28 mouse cellular contexts compared by ENCODE assay signal in genomic region chr2:11635471-11636137, GRCm38 (mm10). TPM values are rescaled to one million over a fixed set of nuclear protein-coding genes. Genes with fewer than 3 reads are reported as not detected.
A peak's percentile ranks its signal among the peaks of the same experiment; 100 is the strongest.
DNase-seq lines count a peak whose midpoint lies in the region; ATAC-seq and TF ChIP-seq lines count a peak whose summit lies in the region.
"Had no signal": no experiment of that assay in that cellular context is flagged by ENCODE, and none has a peak within 500 bp of the region (broad histone marks: within the 10 kb centered on the region; RNA-seq: fewer than 3 reads in every experiment).

No protein-coding gene starts in this region.

- TF ChIP-seq POLR2A in thymus, adult 2 months (IDR thresholded peaks at IDR 0.05; ENCODE audit: control insufficient read depth, extremely low read depth, insufficient read depth, low read length, poor library complexity) = no peak

- H3K4me2 ChIP-seq in forebrain, embryonic 12.5 days = no peak overlapping the region
- H3K4me2 ChIP-seq: embryonic facial prominence, embryonic 12.5 days; forebrain, embryonic 15.5 days; hindbrain, embryonic 14.5 days; liver, embryonic 15.5 days; midbrain, embryonic 13.5 days had no signal

- H3K9me3 ChIP-seq in forebrain, embryonic 12.5 days = no peaks in the 10 kb centered on the region
- H3K9me3 ChIP-seq: embryonic facial prominence, embryonic 12.5 days; forebrain, embryonic 15.5 days; liver, embryonic 15.5 days; midbrain, embryonic 13.5 days had no signal

- 7% methylated on average over 5 of the region's 5 CpGs for WGBS in thymus, adult 2 months
- WGBS in forebrain, embryonic 12.5 days = 94% methylated on average over 5 of the region's 5 CpGs

- H3K27me3 ChIP-seq in thymus, adult 2 months (ENCODE audit: control insufficient read depth, insufficient read depth, low read length) = no peaks in the 10 kb centered on the region
- H3K27me3 ChIP-seq in forebrain, embryonic 12.5 days = no peaks in the 10 kb centered on the region
- H3K27me3 ChIP-seq: embryonic facial prominence, embryonic 12.5 days; forebrain, embryonic 15.5 days; liver, embryonic 15.5 days; midbrain, embryonic 13.5 days had no signal

- H3K9ac ChIP-seq in forebrain, embryonic 12.5 days = no peak overlapping the region
- H3K9ac ChIP-seq: embryonic facial prominence, embryonic 12.5 days; forebrain, embryonic 15.5 days; hindbrain, embryonic 14.5 days; liver, embryonic 15.5 days; midbrain, embryonic 13.5 days had no signal

- 0 out of 2 replicates have a peak, but pooled peaks have one; percentile 15 for ATAC-seq in granulocyte monocyte progenitor cell, adult 5-6 weeks (replicated peaks; ENCODE audit: poor library complexity, severe bottlenecking)
- ATAC-seq in forebrain, embryonic 12.5 days (ENCODE audit: low FRiP score) = no peak
- ATAC-seq: forebrain, embryonic 15.5 days; intestine, embryonic 16.5 days; lung, postnatal 0 days; midbrain, embryonic 13.5 days had no signal

- no peak overlapping the region for H3K4me3 ChIP-seq in thymus, adult 2 months (ENCODE audit: control insufficient read depth, insufficient read depth, low read length)
- H3K4me3 ChIP-seq in forebrain, embryonic 12.5 days (replicated peaks) = no peak overlapping the region
- H3K4me3 ChIP-seq: embryonic facial prominence, embryonic 12.5 days; erythroblast, embryonic 14.5 days; forebrain, embryonic 15.5 days; liver, embryonic 15.5 days; midbrain, embryonic 13.5 days had no signal

- no peak for TF ChIP-seq CTCF in thymus, adult 2 months (IDR thresholded peaks at IDR 0.05; ENCODE audit: borderline replicate concordance, control insufficient read depth, extremely low read depth, insufficient read depth, low read length, poor library complexity)

- H3K4me1 ChIP-seq in thymus, adult 2 months (replicated peaks; ENCODE audit: control insufficient read depth, insufficient read depth, low read length) = peaks cover 23% of the 10 kb centered on the region
- no peaks in the 10 kb centered on the region for H3K4me1 ChIP-seq in forebrain, embryonic 12.5 days
- H3K4me1 ChIP-seq: embryonic facial prominence, embryonic 12.5 days; forebrain, embryonic 15.5 days; liver, embryonic 15.5 days; midbrain, embryonic 13.5 days had no signal

- peak; percentile 55 to 66 for DNase-seq in spleen, postnatal 36 days (ENCODE audit: low spot score in 2 of 2)
- no peak for DNase-seq in spleen, adult 12 weeks (ENCODE audit: low spot score)
- DNase-seq in thymus, adult 2 months = peak; percentile 52
- DNase-seq in cerebellum, postnatal 4 days (ENCODE audit: low spot score in 2 of 2) = no peak
- no peak for DNase-seq in kidney, adult 9 months
- DNase-seq in left cerebral cortex, postnatal 25 days (ENCODE audit: low spot score in 2 of 2) = no peak
- DNase-seq: cerebellum, adult 8-10 months; gastrocnemius, postnatal 25 days; heart, postnatal 10 days; kidney, postnatal 10 days had no signal

- H3K36me3 ChIP-seq in thymus, adult 2 months (ENCODE audit: control insufficient read depth, insufficient read depth, low read length) = no peaks in the 10 kb centered on the region
- H3K36me3 ChIP-seq in forebrain, embryonic 12.5 days (replicated peaks) = no peaks in the 10 kb centered on the region
- H3K36me3 ChIP-seq: embryonic facial prominence, embryonic 12.5 days; forebrain, embryonic 15.5 days; liver, embryonic 15.5 days; midbrain, embryonic 13.5 days had no signal

- intact Hi-C loops in left cerebral cortex, postnatal 25 days (cut with DNase I) = loop anchor here (10.0 kb wide), 1 partner anchor 459 kb away; no protein-coding TSS in a partner anchor

- peak overlapping the region; percentile 95 for H3K27ac ChIP-seq in thymus, adult 2 months (ENCODE audit: control insufficient read depth, insufficient read depth, low read length)
- H3K27ac ChIP-seq in forebrain, embryonic 12.5 days = no peak overlapping the region
- H3K27ac ChIP-seq: embryonic facial prominence, embryonic 12.5 days; forebrain, embryonic 15.5 days; hindbrain, embryonic 14.5 days; liver, embryonic 15.5 days; midbrain, embryonic 13.5 days; stomach, postnatal 0 days had no signal

RNA-seq across cellular contexts. Expression of gene Il2ra, which starts 7.0 kb away (rescaled TPM):
- total RNA-seq in granulocyte monocyte progenitor cell, adult 5-6 weeks (2014; fragmentation: Nextera tagmentation) = not detected in 2 replicates
- not detected in 2 replicates for total RNA-seq in granulocyte monocyte progenitor cell, adult 5-6 weeks (2017)
- polyA plus RNA-seq in thymus, adult 2 months (2012; rRNA removed) = 19.5 and 19.7 TPM in 2 replicates
- total RNA-seq in left cerebral cortex, postnatal 25 days (2021) = not detected
- not detected in 2 replicates for polyA plus RNA-seq in forebrain, embryonic 12.5 days (2016; fragmentation: Nextera tagmentation; extraction: Ambion mirVana)
- total RNA-seq: MEL had no signal
- polyA plus RNA-seq: embryonic facial prominence, embryonic 12.5 days; forebrain, embryonic 15.5 days; hindbrain, embryonic 14.5 days; limb, embryonic 14.5 days; liver, embryonic 15.5 days; neural tube, embryonic 14.5 days; stomach, postnatal 0 days had no signal

RNA-seq across cellular contexts. Expression of gene Gm17490, which starts 9.5 kb away (rescaled TPM):
- not detected in 2 replicates for total RNA-seq in granulocyte monocyte progenitor cell, adult 5-6 weeks (2014; fragmentation: Nextera tagmentation)
- total RNA-seq in granulocyte monocyte progenitor cell, adult 5-6 weeks (2017) = not detected in 2 replicates
- polyA plus RNA-seq in thymus, adult 2 months (2012; rRNA removed) = not detected in 2 replicates
- not detected for total RNA-seq in left cerebral cortex, postnatal 25 days (2021)
- polyA plus RNA-seq in forebrain, embryonic 12.5 days (2016; fragmentation: Nextera tagmentation; extraction: Ambion mirVana) = not detected in 2 replicates
- total RNA-seq: adrenal gland, postnatal 4 days; gastrocnemius, postnatal 25 days; heart, postnatal 10 days; layer of hippocampus, adult 18-20 months; layer of hippocampus, postnatal 25 days; left cerebral cortex, postnatal 14 days; MEL had no signal
- polyA plus RNA-seq: embryonic facial prominence, embryonic 12.5 days; erythroblast, embryonic 14.5 days; forebrain, embryonic 15.5 days; hindbrain, embryonic 14.5 days; intestine, embryonic 16.5 days; limb, embryonic 14.5 days; liver, embryonic 15.5 days; lung, postnatal 0 days; midbrain, embryonic 13.5 days; neural tube, embryonic 14.5 days; stomach, postnatal 0 days had no signal

RNA-seq across cellular contexts. Expression of gene Rbm17, which starts 31.7 kb away (rescaled TPM):
- 117 and 160 TPM in 2 replicates for total RNA-seq in granulocyte monocyte progenitor cell, adult 5-6 weeks (2014; fragmentation: Nextera tagmentation)
- 180 and 233 TPM in 2 replicates for total RNA-seq in granulocyte monocyte progenitor cell, adult 5-6 weeks (2017)
- polyA plus RNA-seq in thymus, adult 2 months (2012; rRNA removed) = 83.6 and 84.8 TPM in 2 replicates
- 10 to 100 TPM; 73.5 to 87.7 TPM for total RNA-seq in left cerebral cortex, postnatal 25 days (2021)
- 187 and 188 TPM in 2 replicates for polyA plus RNA-seq in forebrain, embryonic 12.5 days (2016; fragmentation: Nextera tagmentation; extraction: Ambion mirVana)

Comparison
In these comparisons a context has a peak if more than half of its experiments do, and no peak if none do; other contexts are left out.
1. DNase-seq: peak in spleen, postnatal 36 days (2 of 2) and thymus, adult 2 months (single experiment); none in spleen, adult 12 weeks (single experiment), cerebellum, postnatal 4 days (0 of 2), kidney, adult 9 months (single experiment) and left cerebral cortex, postnatal 25 days (0 of 2).